Mouse (Mus musculus) granulocyte monocyte progenitor cell, adult 5-6 weeks (primary cell): ENCODE results near the gene Igflr1. TPM values are rescaled to one million over a fixed set of nuclear protein-coding genes. Genes with fewer than 3 reads are reported as not detected.

Experiments used
- ATAC-seq: replicated peaks from 2 replicates; pipeline ENCODE4 v1.8.0; 2016; ENCODE audit warnings: mild to moderate bottlenecking, moderate TSS enrichment, inconsistent platforms; ENCODE audit not compliant: poor library complexity, severe bottlenecking
- total RNA-seq, 2 experiments: library from RNA; stranded (forward) in 1 of 2; stranded (reverse) in 1 of 2; fragments of 200-712, 200-1000 nt in 1 of 2; fragments of >200 nt in 1 of 2; fragmentation: Nextera tagmentation in 1 of 2; gene quantifications; 2 replicates each; pipeline ENCODE4 v1.2.3; 2014 to 2017

Igflr1 gene
- total RNA-seq, 2 experiments from 2014 or later: 10.6 TPM; not detected in 1

DNA sequence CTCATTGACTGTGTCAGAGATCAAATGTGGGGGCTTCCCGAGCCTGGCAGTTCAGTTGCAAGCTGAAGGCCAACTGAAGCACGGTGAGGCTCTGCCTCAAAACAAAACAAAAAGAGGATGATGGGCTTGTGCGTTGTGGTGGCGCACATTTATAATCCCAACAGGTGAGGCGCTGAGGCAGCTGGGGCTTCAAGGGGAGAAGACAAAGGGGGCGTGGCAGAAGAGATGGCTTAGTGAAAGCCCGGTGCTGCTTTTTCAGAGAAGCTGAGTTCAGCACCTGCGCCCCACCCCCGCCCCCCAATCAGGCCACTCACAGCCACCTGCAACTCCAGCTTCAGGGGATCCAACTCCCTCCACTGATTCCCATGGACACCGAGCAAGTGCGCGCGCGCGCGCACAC is 43.2 kb downstream of the Igflr1 start:
- no peak for ATAC-seq

DNA sequence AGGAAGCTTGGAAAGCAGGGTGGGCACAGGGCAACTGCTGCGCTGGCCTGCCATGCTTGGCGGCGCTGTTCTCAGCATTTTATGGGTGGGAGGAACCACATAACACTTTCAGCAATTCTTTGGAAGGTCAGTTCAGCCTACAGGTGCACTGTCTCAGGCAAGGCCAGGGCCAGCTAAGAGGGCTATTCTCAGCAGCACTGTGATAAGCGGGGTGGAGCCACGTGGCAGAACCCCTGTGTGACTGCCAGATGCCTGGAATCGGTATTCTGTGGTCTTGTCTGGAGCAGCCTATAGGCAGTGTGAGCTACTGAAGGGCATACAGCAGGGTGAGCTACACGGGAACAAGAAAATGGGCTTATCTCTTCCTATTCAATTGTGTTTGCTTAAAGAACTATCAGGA is 44.8 kb downstream of the Igflr1 start:
- ATAC-seq: no peak

DNA sequence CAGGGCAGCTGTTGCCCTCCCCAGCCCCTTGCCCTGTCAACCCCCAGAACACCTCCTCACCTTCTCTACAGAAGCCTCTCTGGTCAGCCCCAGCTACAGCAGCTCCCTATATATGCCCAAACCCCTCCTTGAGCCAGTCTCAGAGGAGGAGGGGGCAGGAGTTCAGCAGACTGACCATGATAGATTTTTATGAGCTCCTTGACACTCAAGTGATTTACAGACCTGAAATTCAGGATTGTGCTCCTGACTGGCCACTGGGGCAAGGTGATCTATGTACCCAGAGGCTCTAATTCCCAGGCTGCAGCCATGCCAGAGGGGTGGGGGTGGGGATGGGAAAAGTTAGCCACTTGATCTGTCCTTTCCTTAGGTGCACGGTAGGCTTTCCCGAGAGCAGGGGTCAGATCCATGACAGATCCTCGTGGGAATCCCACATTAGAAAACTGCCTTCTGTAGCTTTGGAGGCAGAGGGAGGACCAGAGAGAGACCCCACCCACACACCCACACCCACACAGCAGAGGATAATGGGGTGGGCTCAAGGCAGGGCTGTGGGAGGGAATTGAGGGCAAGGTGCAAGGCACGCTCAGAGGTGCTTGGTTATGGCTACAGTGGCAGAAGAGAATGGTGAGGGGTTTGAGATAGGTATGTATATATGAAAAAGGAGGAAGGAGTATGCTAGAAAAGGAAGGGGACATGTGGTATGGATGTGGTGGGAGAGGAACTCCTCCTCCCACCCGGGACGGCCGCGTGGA is 47.6 kb downstream of the Igflr1 start, which contains the start of gene Upk1a:
TSS of gene Upk1a (minus strand) at position 194 of the 749 bp plus-strand sequence.
- ATAC-seq: no peak

DNA sequence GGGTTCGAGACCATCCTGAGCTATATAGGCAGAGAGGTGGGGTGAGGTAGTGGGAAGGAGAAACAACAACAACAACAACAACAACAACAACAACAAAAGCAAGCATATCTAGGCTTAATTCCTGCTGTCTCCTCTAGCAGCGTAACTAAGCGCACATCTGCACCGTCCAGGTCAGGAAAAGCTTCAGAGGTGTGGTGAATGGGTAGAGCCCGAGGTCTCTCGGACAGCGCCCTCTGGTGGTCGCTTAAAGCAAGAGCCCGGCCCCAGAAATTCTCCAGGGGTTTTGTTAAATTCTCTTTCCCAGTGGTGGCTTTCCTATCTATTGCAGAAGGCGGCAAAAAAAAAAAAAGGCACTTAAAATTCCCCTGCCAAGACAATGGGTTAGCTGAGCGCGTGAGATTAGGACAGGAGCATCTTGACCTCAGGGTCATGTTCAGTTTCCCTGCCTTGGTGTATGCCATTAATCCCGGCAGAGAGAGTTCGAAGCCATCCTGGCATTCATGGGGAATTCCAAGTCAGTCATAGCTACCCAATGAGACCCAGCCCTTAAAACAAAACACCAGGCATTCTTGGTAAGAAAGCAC is 48.4 kb downstream of the Igflr1 start:
- peak; percentile 69 for ATAC-seq

DNA sequence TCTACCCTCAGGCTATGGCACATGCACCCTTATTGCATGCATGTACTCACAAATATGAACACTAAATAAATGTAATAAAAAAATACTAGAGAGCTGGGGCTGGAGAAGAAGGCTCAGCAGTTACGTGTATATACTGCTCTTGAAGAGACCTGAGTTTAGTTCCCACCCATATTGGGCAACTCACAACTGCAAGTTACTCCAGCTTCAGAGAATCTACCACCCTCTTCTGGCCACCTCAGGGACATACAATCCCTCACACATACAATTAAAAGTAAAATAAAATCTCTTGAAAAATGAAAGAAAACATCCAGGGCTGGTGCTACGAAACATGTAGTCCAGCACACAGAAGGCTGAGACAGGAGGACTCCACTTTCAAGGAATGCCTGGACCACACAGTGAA is 49.2 kb downstream of the Igflr1 start:
- peak; percentile 76 for ATAC-seq

DNA sequence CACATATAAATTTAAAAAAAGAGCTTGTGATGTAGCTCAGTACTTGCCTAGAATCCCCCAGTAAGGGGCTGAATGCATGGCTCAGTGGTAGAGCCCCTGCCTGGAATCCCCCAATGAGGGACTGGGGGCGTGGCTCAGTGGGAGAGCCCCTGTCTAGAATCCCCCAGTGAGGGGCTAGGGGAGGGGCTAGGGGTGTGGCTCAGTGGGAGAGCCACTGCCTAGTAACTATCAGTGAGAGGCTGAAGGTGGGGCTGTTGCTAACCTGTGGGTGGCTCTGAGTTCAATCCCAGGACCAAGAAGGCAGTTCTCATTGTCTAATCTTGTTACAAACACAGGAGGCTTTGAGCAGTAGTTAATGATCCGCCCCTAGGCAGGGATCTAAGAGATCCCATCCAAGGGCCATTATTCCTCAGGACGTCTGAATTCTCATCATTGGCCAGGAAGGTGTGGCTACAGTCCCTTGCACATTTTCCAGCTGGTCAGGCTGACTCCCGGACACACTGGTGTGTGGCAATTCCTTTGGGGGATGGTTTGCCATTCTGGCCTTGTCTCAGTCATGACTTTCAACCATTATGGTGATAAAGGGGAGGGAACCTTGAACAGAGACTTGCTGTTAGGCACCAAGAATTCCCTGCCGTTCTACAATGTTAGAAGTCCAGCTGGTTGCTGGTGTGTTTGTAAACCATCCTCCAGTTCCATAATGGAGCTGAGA is 50.0 kb downstream of the Igflr1 start:
- no peak for ATAC-seq

Other genes starting within 250 kb of the Igflr1 start
Only the 30 nearest of the 32 such genes appear.
- not detected in 2 replicates for gene Lrfn3, start 202.7 kb upstream of the Igflr1 start, total RNA-seq (2014; fragmentation: Nextera tagmentation)
- not detected in 2 replicates for gene Lrfn3, start 202.7 kb upstream of the Igflr1 start, total RNA-seq (2017)
- 665 and 703 TPM in 2 replicates for gene Tyrobp, start 151.7 kb upstream of the Igflr1 start, total RNA-seq (2014; fragmentation: Nextera tagmentation)
- 270 and 287 TPM in 2 replicates for gene Tyrobp, start 151.7 kb upstream of the Igflr1 start, total RNA-seq (2017)
- gene Hcst, start 145.6 kb upstream of the Igflr1 start, total RNA-seq (2014; fragmentation: Nextera tagmentation): 64.6 and 70.7 TPM in 2 replicates
- 9.0 and 31.6 TPM in 2 replicates for gene Hcst, start 145.6 kb upstream of the Igflr1 start, total RNA-seq (2017)
- 16.0 and 16.3 TPM in 2 replicates for gene Nfkbid, start 143.7 kb upstream of the Igflr1 start, total RNA-seq (2014; fragmentation: Nextera tagmentation)
- 6.8 and 15.1 TPM in 2 replicates for gene Nfkbid, start 143.7 kb upstream of the Igflr1 start, total RNA-seq (2017)
- gene Aplp1, start 119.9 kb upstream of the Igflr1 start, total RNA-seq (2014; fragmentation: Nextera tagmentation): not detected in 2 replicates
- gene Aplp1, start 119.9 kb upstream of the Igflr1 start, total RNA-seq (2017): not detected in 2 replicates
- gene Kirrel2, start 107.7 kb upstream of the Igflr1 start, total RNA-seq (2014; fragmentation: Nextera tagmentation): not detected in 2 replicates
- gene Kirrel2, start 107.7 kb upstream of the Igflr1 start, total RNA-seq (2017): not detected in 2 replicates
- gene Nphs1, start 107.1 kb upstream of the Igflr1 start, total RNA-seq (2014; fragmentation: Nextera tagmentation): not detected in 2 replicates
- 0.56 and 0.57 TPM in 2 replicates for gene Nphs1, start 107.1 kb upstream of the Igflr1 start, total RNA-seq (2017)
- gene Prodh2, start 71.8 kb upstream of the Igflr1 start, total RNA-seq (2014; fragmentation: Nextera tagmentation): 2.2 TPM in 1 of 2 replicates, not detected in the other
- not detected in 2 replicates for gene Prodh2, start 71.8 kb upstream of the Igflr1 start, total RNA-seq (2017)
- gene Arhgap33, start 30.4 kb upstream of the Igflr1 start, total RNA-seq (2014; fragmentation: Nextera tagmentation): 7.0 and 8.6 TPM in 2 replicates
- 3.7 and 3.8 TPM in 2 replicates for gene Arhgap33, start 30.4 kb upstream of the Igflr1 start, total RNA-seq (2017)
- gene Hspb6, start 13.2 kb upstream of the Igflr1 start, total RNA-seq (2014; fragmentation: Nextera tagmentation): 3.8 and 14.9 TPM in 2 replicates
- gene Hspb6, start 13.2 kb upstream of the Igflr1 start, total RNA-seq (2017): 3.6 and 3.9 TPM in 2 replicates
- gene Proser3, start 13.1 kb upstream of the Igflr1 start, total RNA-seq (2014; fragmentation: Nextera tagmentation): 7.3 and 15.8 TPM in 2 replicates
- gene Proser3, start 13.1 kb upstream of the Igflr1 start, total RNA-seq (2017): 2.8 and 9.2 TPM in 2 replicates
- gene Lin37, start 5.6 kb upstream of the Igflr1 start, total RNA-seq (2014; fragmentation: Nextera tagmentation): 45.4 and 96.9 TPM in 2 replicates
- gene Lin37, start 5.6 kb upstream of the Igflr1 start, total RNA-seq (2017): 23.5 and 25.3 TPM in 2 replicates
- 26.3 and 38.5 TPM in 2 replicates for gene U2af1l4, start 2.1 kb upstream of the Igflr1 start, total RNA-seq (2014; fragmentation: Nextera tagmentation)
- gene U2af1l4, start 2.1 kb upstream of the Igflr1 start, total RNA-seq (2017): 58.6 and 87.2 TPM in 2 replicates
- 5.2 and 12.5 TPM in 2 replicates for gene Gm49396, start 2.1 kb upstream of the Igflr1 start, total RNA-seq (2014; fragmentation: Nextera tagmentation)
- 5.1 and 6.3 TPM in 2 replicates for gene Gm49396, start 2.1 kb upstream of the Igflr1 start, total RNA-seq (2017)
- 218 and 221 TPM in 2 replicates for gene Psenen, start 1.8 kb upstream of the Igflr1 start, total RNA-seq (2014; fragmentation: Nextera tagmentation)
- gene Psenen, start 1.8 kb upstream of the Igflr1 start, total RNA-seq (2017): 156 and 184 TPM in 2 replicates
- gene Kmt2b, start 23.3 kb downstream of the Igflr1 start, total RNA-seq (2014; fragmentation: Nextera tagmentation): 48.1 and 64.3 TPM in 2 replicates
- 5.9 and 9.5 TPM in 2 replicates for gene Kmt2b, start 23.3 kb downstream of the Igflr1 start, total RNA-seq (2017)
- not detected in 2 replicates for gene Zbtb32, start 33.5 kb downstream of the Igflr1 start, total RNA-seq (2014; fragmentation: Nextera tagmentation)
- gene Zbtb32, start 33.5 kb downstream of the Igflr1 start, total RNA-seq (2017): not detected in 2 replicates
- gene Upk1a, start 47.4 kb downstream of the Igflr1 start, total RNA-seq (2014; fragmentation: Nextera tagmentation): 3.4 TPM in 1 of 2 replicates, not detected in the other
- not detected in 2 replicates for gene Upk1a, start 47.4 kb downstream of the Igflr1 start, total RNA-seq (2017)
- gene Cox6b1, start 60.7 kb downstream of the Igflr1 start, total RNA-seq (2014; fragmentation: Nextera tagmentation): 436 and 560 TPM in 2 replicates
- 470 and 484 TPM in 2 replicates for gene Cox6b1, start 60.7 kb downstream of the Igflr1 start, total RNA-seq (2017)
- not detected in 2 replicates for gene Etv2, start 70.4 kb downstream of the Igflr1 start, total RNA-seq (2014; fragmentation: Nextera tagmentation)
- not detected in 2 replicates for gene Etv2, start 70.4 kb downstream of the Igflr1 start, total RNA-seq (2017)
- gene Rbm42, start 84.9 kb downstream of the Igflr1 start, total RNA-seq (2014; fragmentation: Nextera tagmentation): 45.7 and 57.1 TPM in 2 replicates
- 38.3 and 48.0 TPM in 2 replicates for gene Rbm42, start 84.9 kb downstream of the Igflr1 start, total RNA-seq (2017)
- gene Haus5, start 99.6 kb downstream of the Igflr1 start, total RNA-seq (2014; fragmentation: Nextera tagmentation): 39.1 and 43.7 TPM in 2 replicates
- 18.4 and 33.2 TPM in 2 replicates for gene Haus5, start 99.6 kb downstream of the Igflr1 start, total RNA-seq (2017)
- not detected in 2 replicates for gene Pmis2, start 106.2 kb downstream of the Igflr1 start, total RNA-seq (2014; fragmentation: Nextera tagmentation)
- not detected in 2 replicates for gene Pmis2, start 106.2 kb downstream of the Igflr1 start, total RNA-seq (2017)
- not detected in 2 replicates for gene 2200002J24Rik, start 133.5 kb downstream of the Igflr1 start, total RNA-seq (2014; fragmentation: Nextera tagmentation)
- not detected in 2 replicates for gene 2200002J24Rik, start 133.5 kb downstream of the Igflr1 start, total RNA-seq (2017)
- gene Atp4a, start 146.8 kb downstream of the Igflr1 start, total RNA-seq (2014; fragmentation: Nextera tagmentation): 1.5 TPM in 1 of 2 replicates, not detected in the other
- 0.22 and 3.5 TPM in 2 replicates for gene Atp4a, start 146.8 kb downstream of the Igflr1 start, total RNA-seq (2017)
- 160 and 219 TPM in 2 replicates for gene Tmem147, start 164.1 kb downstream of the Igflr1 start, total RNA-seq (2014; fragmentation: Nextera tagmentation)
- gene Tmem147, start 164.1 kb downstream of the Igflr1 start, total RNA-seq (2017): 71.5 and 106 TPM in 2 replicates
- not detected in 2 replicates for gene Gapdhs, start 178.3 kb downstream of the Igflr1 start, total RNA-seq (2014; fragmentation: Nextera tagmentation)
- not detected in 2 replicates for gene Gapdhs, start 178.3 kb downstream of the Igflr1 start, total RNA-seq (2017)
- 2.4 and 3.7 TPM in 2 replicates for gene Sbsn, start 186.0 kb downstream of the Igflr1 start, total RNA-seq (2014; fragmentation: Nextera tagmentation)
- gene Sbsn, start 186.0 kb downstream of the Igflr1 start, total RNA-seq (2017): 1.2 TPM in 1 of 2 replicates, not detected in the other
- 68.4 and 69.3 TPM in 2 replicates for gene Dmkn, start 198.3 kb downstream of the Igflr1 start, total RNA-seq (2014; fragmentation: Nextera tagmentation)
- 81.3 and 133 TPM in 2 replicates for gene Dmkn, start 198.3 kb downstream of the Igflr1 start, total RNA-seq (2017)
- not detected in 2 replicates for gene Krtdap, start 222.5 kb downstream of the Igflr1 start, total RNA-seq (2014; fragmentation: Nextera tagmentation)
- gene Krtdap, start 222.5 kb downstream of the Igflr1 start, total RNA-seq (2017): not detected in 2 replicates